Mouse (Mus musculus) midbrain, embryonic 15.5 days (tissue): ENCODE measurements at regions not wholly inside any gene's neighbourhood (a gene's known extent, or its start where the extent isn't known, plus 50 kb on each side); places are given as distances from the start of the nearest gene placed in this dataset.

Source experiments
- ATAC-seq: fragments of 200-750 bp; cut with Nextera tagmentation; replicated peaks from 2 replicates; pipeline ENCODE4 v1.8.0; 2017; ENCODE audit warnings: moderate TSS enrichment
- H3K27ac ChIP-seq: fragments of 300-500 bp; sonication (generic); 2 replicates; pipeline ENCODE4 v1.5.1; 2015; ENCODE audit warnings: mild to moderate bottlenecking, inconsistent platforms
- H3K27me3 ChIP-seq: fragments of 300-500 bp; sonication (generic); replicated peaks from 2 replicates; pipeline ENCODE4 v1.6.1; 2015; ENCODE audit warnings: inconsistent platforms
- H3K36me3 ChIP-seq: fragments of 300-500 bp; sonication (generic); replicated peaks from 2 replicates; pipeline ENCODE4 v1.6.1; 2015; ENCODE audit warnings: inconsistent platforms
- H3K4me1 ChIP-seq: fragments of 300-500 bp; sonication (generic); 2 replicates; pipeline ENCODE4 v1.6.1; 2015; ENCODE audit warnings: inconsistent platforms
- H3K4me2 ChIP-seq: fragments of 300-500 bp; sonication (generic); 2 replicates; pipeline ENCODE4 v1.6.1; 2015; ENCODE audit warnings: inconsistent platforms, mild to moderate bottlenecking, moderate library complexity
- H3K4me3 ChIP-seq: fragments of 300-500 bp; sonication (generic); 2 replicates; pipeline ENCODE4 v1.5.1; 2015; ENCODE audit warnings: mild to moderate bottlenecking, inconsistent platforms
- H3K9ac ChIP-seq: fragments of 300-500 bp; sonication (generic); 2 replicates; pipeline ENCODE4 v1.6.1; 2015; ENCODE audit warnings: mild to moderate bottlenecking, inconsistent platforms
- H3K9me3 ChIP-seq: fragments of 300-500 bp; sonication (generic); 2 replicates; pipeline ENCODE4 v1.6.1; 2016; ENCODE audit warnings: inconsistent platforms
- WGBS: fragments of 180-500 bp; shearing (Covaris S2); methylation state at CpG from one replicate; pipeline ENCODE4 v1.1.7; 2015; ENCODE audit warnings: mixed read lengths; 5-methylcytosine and 5-hydroxymethylcytosine counted together

GRCm38 (mm10) chrX:68954687-68955086 is 61.8 kb upstream of the Gm6812 start:
- Histone ChIP-seq H3K4me2 (no peak overlapping the region), H3K27ac (no peak overlapping the region), H3K27me3 (no peaks in the 10 kb centered on the region), H3K9me3 (no peaks in the 10 kb centered on the region), H3K4me3 (no peak overlapping the region), H3K36me3 (no peaks in the 10 kb centered on the region), H3K9ac (no peak overlapping the region), H3K4me1 (no peaks in the 10 kb centered on the region)
- ATAC-seq = no peak
- 30% methylated on average over 1 of the region's 1 CpGs for WGBS

- H3K4me1 ChIP-seq = no peaks in the 10 kb centered on the region
- no peak overlapping the region for H3K9ac ChIP-seq
- no peak overlapping the region for H3K4me3 ChIP-seq
- H3K9me3 ChIP-seq = no peaks in the 10 kb centered on the region
- H3K27me3 ChIP-seq = no peaks in the 10 kb centered on the region
- H3K27ac ChIP-seq = no peak overlapping the region
- no peaks in the 10 kb centered on the region for H3K36me3 ChIP-seq
- 70% methylated on average over 2 of the region's 2 CpGs for WGBS
- no peak overlapping the region for H3K4me2 ChIP-seq
- no peak for ATAC-seq
These were observed 60.4 kb upstream of the Gm6812 start for GRCm38 (mm10) chrX:68953298-68953697.

- Histone ChIP-seq H3K36me3 (no peaks in the 10 kb centered on the region), H3K9ac (no peak overlapping the region), H3K27ac (no peak overlapping the region), H3K4me3 (no peak overlapping the region), H3K9me3 (no peaks in the 10 kb centered on the region), H3K4me2 (no peak overlapping the region), H3K27me3 (no peaks in the 10 kb centered on the region), H3K4me1 (no peaks in the 10 kb centered on the region)
- WGBS = 15% methylated on average over 1 of the region's 1 CpGs
- peak; percentile 50; the same call in 1 of the 2 replicates for ATAC-seq
These were observed 57.9 kb upstream of the Gm6812 start for GRCm38 (mm10) chrX:68950730-68951129.

- no peak for ATAC-seq
- no peaks in the 10 kb centered on the region for H3K27me3 ChIP-seq
- H3K9ac ChIP-seq = no peak overlapping the region
- no peak overlapping the region for H3K27ac ChIP-seq
- no peaks in the 10 kb centered on the region for H3K9me3 ChIP-seq
- no peaks in the 10 kb centered on the region for H3K4me1 ChIP-seq
- H3K36me3 ChIP-seq = no peaks in the 10 kb centered on the region
- no peak overlapping the region for H3K4me2 ChIP-seq
- no peak overlapping the region for H3K4me3 ChIP-seq
These were observed 52.9 kb upstream of the Gm6812 start for GRCm38 (mm10) chrX:68945741-68946140.
